11 mouse cellular contexts compared by ENCODE assay signal in the genomic region with DNA sequence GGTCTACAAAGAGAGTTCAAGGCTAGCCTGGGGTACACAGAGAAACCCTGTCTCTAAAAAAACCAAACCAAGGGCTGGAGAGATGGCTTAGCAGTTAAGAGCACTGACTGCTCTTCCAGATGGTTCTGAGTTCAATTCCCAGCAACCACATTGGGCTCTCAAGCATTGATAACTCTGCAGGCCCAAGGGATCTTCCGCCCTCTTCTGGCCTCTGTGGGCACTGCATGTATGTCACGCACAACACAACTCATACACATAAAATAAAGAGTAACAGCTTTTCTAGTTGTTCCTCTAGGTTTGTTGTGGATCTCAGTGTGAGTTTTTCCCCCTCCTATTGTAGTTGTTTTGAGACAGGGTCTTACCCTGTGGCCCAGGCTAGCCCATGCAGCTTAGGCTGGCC.
A peak's percentile ranks its signal among the peaks of the same experiment; 100 is the strongest.
DNase-seq lines count a peak whose midpoint lies in the region; TF ChIP-seq lines count a peak whose summit lies in the region.
"Had no signal": no experiment of that assay in that cellular context is flagged by ENCODE, and none has a peak within 500 bp of the region (broad histone marks: within the 10 kb centered on the region; RNA-seq: fewer than 3 reads in every experiment).

No protein-coding gene starts in this region.

- H3K27ac ChIP-seq in cortical plate, adult 2 months (ENCODE audit: insufficient read depth, low read length) = no peak overlapping the region
- H3K27ac ChIP-seq: embryonic facial prominence, embryonic 13.5 days had no signal

- peak; percentile 31; the same call in 1 of the 2 replicates for TF ChIP-seq CTCF in cortical plate, adult 2 months (IDR thresholded peaks at IDR 0.05; ENCODE audit: extremely low read depth, insufficient read depth, low read length)

- DNase-seq in kidney, postnatal 10 days = peak; percentile 50
- no peak for DNase-seq in kidney, adult 9 months
- DNase-seq in 3T3-L1 (ENCODE audit: low read depth, low spot score) (peak; percentile 42), A20 (ENCODE audit: low read depth, low spot score) (peak; percentile 61)
- DNase-seq in T-cell, adult 2 months (ENCODE audit: low spot score) = no peak
- DNase-seq in ovary, postnatal 36 days (ENCODE audit: low spot score) = no peak
- DNase-seq in layer of hippocampus, postnatal 14 days (ENCODE audit: low spot score in 2 of 2) = no peak
- DNase-seq: midbrain, embryonic 14.5 days; retina, postnatal 1 day had no signal

- H3K4me1 ChIP-seq in cortical plate, adult 2 months (ENCODE audit: control insufficient read depth, insufficient read depth, low read length) = peaks cover 3% of the 10 kb centered on the region

- no peak for TF ChIP-seq POLR2A in cortical plate, adult 2 months (IDR thresholded peaks at IDR 0.05; ENCODE audit: extremely low read depth, insufficient read depth, low read length)

- H3K4me3 ChIP-seq in cortical plate, adult 2 months (ENCODE audit: insufficient read depth, low read length) = no peak overlapping the region
- H3K4me3 ChIP-seq: embryonic facial prominence, embryonic 13.5 days had no signal

Comparison
In these comparisons a context has a peak if more than half of its experiments do, and no peak if none do; other contexts are left out.
1. DNase-seq: peak in kidney, postnatal 10 days (single experiment), 3T3-L1 (single experiment) and A20 (single experiment); none in kidney, adult 9 months (single experiment), T-cell, adult 2 months (single experiment), ovary, postnatal 36 days (single experiment) and layer of hippocampus, postnatal 14 days (0 of 2).